Mouse (Mus musculus): ENCODE measurements around the gene Podxl. TPM values are rescaled to one million over a fixed set of nuclear protein-coding genes. Genes with fewer than 3 reads are reported as not detected.

The Podxl gene
- 3.1 TPM for total RNA-seq (2023)

GRCm38 (mm10) chr6:31563235-31564181 is at the start of gene Podxl:
TSS of gene Podxl (minus strand) at chr6:31563981.

Other genes starting within 250 kb of the Podxl start
- 156 TPM for gene Mkln1, start 165.2 kb downstream of the Podxl start, total RNA-seq (2023)